Mouse (Mus musculus) hematopoietic stem cell, adult 5-6 weeks (primary cell): ENCODE measurements around the gene Adarb1. TPM values are rescaled to one million over a fixed set of nuclear protein-coding genes. Genes with fewer than 3 reads are reported as not detected.

Experiments used
- ATAC-seq, 2 experiments: fragments of 125-278 bp in 1 of 2; replicated peaks in 1 of 2; 2 replicates each; pipeline ENCODE4 v1.8.0; 2016 to 2017; ENCODE audit warnings: inconsistent platforms in 2 of 2, mild to moderate bottlenecking in 2 of 2, moderate number of reproducible peaks in 2 of 2, low read depth in 1 of 2, moderate TSS enrichment in 1 of 2; ENCODE audit not compliant: low FRiP score in 2 of 2, poor library complexity in 2 of 2, severe bottlenecking in 2 of 2, insufficient read depth in 1 of 2, low TSS enrichment in 1 of 2
- total RNA-seq: library from RNA; stranded (forward); fragments of 172-1452, 232-1000 nt; gene quantifications from 2 replicates; pipeline ENCODE4 v1.2.3, GENCODE M21; 2017

Adarb1 gene
- total RNA-seq, result 4.4 and 8.9 TPM in 2 replicates

DNA sequence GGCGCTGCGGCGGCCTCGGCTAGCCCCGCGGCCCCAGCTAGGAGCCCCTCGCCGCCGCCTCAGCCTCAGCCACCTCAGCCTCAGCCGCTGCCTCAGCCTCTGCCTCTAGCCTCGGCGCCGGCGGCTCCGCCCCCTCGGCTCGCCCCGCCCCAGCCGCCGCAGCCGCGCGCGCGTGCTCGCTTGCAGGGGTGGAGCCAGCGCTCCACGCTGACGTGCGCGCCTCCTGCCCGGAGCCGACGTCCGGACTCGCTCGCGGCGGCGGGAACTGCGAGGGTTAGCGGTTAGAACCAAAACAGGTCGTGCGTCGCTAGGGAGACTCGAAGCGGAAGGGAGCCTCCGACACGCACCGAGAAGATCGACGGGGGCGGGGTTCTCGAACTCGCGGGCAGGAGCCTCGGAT is at the start of gene Adarb1:
Gene Adarb1, minus strand, starts transcription at position 133 of the 400 bp plus-strand sequence.
- peak; percentile 86 to 94 for ATAC-seq

DNA sequence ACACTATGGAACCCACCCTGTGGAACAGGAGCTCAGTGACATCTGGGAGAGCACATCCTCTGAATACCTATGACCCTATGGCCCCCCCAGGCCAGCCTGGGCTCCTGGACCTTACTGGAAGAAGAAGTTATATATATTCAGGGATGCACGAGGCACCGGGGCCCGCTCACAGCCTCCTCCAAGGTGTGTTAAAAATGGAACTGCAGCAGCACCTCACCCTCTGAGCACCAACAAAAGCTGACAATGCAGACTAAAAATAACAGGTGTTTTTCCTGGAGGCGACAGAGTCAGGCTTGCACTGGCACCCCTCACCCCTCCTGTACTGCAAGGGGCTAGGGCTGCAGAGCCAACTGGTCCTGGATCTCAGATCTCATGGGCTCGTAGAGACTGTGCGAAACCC is 49.3 kb upstream of the Adarb1 start:
- no peak for ATAC-seq

DNA sequence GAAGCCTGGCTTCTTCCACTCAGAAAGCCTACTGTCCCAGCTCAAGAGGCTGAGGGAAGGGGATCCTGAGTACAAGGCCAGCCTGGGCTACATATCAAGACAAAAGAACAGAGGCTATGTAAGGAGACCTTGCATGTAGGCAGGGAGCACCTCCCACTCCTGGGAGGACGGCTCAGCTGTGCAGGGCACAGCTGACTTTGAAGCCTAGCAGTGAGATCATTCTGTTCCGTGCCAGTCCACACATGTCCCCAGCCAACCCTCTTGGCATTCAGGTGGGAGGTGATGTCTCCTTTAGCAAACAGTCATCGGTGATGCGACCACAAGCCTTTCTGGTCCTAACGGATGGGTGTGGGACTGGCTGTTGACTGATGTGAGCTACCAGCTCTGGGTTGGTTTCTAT is 47.8 kb upstream of the Adarb1 start:
- ATAC-seq, result no peak

DNA sequence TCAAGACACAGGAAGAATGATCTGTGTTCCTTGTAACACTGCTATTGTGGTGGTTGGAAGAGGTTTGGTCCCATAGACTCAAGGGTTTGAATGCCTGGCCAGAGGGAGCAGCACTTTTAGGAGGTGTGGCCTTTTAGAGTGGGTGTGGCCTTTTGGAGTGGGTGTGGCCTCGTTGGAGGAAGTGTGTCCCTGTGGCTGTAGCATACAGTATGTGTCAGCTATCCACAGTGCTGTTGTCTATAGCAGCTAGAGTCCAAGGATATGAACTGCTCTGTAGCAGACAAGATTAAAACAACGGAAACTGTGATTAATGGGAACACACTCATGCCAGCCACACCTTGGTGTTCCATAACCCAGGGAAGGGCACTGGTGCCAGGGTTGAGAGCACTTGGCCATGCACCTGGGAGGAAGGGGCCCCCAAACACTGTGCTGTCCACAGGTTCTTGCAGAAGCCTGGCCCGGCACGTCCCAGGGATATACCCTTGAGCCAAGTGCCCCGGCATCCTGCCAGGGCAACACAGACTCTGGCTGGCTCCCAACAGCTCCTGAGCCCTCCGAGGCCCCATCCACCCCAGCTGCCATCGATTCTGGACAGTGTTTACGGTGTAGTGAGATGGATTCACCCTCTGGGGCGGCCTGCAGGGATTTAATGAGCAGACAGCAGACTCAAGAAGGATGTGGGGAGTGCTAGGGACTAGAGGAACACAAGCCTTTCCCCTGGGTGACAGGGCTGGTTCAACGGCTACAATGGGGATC is 46.3 kb upstream of the Adarb1 start:
- no peak for ATAC-seq

DNA sequence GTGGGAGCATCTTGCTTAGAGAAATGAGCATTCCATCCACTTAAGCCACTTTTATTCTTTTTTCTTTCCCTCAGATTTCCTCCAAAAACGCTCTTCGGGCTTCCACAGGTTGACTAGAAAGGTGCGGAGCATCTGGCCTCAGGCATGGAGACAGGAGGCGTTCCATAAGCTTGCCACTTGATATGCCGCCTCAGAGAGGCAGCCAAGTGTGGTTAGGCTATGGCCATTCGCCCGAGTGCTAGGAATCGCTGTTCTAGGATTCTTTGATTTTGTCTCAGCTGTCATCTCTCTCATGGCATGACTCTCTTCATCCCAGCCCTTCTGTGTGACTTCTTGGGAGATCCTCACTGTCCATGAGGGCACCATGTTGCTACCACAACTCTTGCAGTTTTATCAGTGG is 43.1 kb upstream of the Adarb1 start:
- ATAC-seq, result no peak

DNA sequence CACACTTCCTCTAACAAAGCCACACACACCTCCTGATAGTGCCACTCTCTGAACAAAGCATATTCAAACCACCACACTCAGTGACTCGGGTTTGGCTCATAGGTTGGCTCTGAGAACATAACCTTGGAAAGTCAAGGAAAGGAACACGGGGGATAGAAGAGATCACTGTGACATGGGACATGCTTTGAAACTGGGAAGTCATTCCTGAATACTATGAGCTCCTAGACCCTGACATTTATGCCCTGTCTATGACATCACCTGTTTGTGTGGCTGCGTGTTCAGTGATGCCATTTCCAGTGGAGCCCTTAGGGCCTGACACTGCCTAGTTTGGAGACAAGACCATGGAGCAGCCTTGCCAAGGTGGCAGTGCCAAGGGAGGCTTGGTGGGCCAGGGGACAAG is 39.6 kb upstream of the Adarb1 start:
- ATAC-seq, result no peak

DNA sequence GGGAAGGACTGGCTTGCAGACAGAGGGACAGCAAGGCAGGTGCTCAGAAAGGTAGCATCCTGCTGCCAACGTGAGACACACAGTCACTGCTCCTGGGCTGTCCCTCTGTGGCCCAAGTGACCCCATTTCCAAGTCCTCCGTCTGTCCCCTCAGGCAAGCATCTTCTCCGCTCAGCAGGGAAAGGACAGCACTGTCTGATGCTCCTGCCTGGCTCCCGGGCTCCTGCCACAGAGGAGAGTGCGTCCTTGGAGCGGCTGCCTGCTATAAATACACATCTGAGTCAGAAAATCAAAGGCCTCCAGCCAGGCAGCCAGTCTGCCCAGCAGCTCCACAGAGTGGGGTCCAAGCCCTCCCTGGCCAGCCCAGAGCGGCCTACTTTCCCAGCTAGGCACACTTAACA is 38.4 kb upstream of the Adarb1 start:
- ATAC-seq, result no peak

DNA sequence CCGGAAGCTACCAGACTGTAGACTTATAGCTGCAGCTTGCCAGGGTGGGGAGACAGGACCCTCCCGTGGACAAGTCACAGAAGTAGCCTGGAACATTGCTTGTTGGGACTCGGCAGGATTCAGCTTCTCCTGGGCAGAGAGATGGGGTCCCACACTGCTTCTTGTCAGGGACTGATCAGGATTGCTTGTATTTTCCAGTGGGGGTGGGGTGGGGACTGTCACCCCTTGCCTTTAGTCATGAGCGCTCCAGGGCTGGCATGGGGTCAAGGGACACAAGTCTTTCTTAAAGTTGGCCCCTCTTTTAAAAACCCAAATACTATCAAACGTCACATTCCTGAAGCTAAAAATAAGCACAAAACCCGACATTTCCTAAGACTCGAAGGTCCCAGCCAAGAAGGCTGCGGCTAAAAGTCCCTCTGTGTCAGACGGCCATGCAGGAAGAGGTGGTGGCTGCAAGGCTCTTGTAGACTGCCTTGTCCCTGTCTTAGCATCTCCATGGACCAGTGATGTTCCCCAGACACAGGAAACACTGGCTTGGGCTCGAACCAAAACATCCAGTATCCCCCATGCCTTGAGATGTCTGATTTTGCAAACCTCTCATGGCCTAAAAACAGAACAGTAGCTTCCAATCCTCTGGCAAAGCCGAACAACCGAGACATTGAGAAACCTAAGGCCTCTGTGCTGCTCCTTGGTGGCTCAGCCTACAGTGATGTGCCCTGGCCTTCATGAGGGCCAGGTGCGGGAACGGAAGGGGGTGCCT is 37.4 kb upstream of the Adarb1 start:
- no peak for ATAC-seq

DNA sequence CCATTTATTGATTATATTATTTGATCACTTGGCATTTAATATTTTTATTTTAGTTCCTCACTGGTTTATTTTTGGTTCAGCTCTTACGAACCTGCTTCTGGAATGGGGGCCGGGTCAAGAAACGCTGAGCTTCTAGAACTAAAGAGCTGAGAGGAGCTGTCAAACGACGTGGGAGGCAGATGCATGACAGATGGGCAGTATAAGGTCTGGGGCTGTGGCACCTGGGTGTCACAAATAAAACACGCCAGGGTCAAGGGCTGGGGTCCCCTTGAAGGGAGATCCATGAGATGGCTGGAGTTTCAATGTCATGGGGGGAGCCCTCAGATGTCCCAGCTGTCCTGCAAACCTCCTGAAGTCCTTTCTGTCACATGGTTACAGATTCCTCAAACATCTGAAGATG is 36.7 kb upstream of the Adarb1 start:
- no peak for ATAC-seq

DNA sequence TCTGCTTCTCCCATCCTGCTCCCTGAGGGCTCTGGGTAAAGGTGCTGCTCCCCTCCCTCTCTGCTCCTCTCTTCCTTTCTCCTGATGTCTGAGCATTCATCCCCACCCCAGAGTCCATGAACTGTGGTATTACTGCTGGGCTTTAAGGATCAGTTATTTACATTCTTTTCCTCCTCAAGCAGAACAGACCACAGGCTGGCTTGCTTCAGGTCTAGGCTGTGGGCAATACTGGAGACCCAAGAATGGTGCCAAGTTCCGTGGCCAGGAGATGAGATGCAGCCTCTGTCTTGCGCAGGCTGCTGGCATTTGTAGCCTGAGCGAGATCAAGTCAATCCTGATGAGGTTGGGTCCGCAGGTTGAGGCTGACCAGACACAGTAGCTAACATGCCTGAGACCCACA is 33.8 kb upstream of the Adarb1 start:
- no peak for ATAC-seq

DNA sequence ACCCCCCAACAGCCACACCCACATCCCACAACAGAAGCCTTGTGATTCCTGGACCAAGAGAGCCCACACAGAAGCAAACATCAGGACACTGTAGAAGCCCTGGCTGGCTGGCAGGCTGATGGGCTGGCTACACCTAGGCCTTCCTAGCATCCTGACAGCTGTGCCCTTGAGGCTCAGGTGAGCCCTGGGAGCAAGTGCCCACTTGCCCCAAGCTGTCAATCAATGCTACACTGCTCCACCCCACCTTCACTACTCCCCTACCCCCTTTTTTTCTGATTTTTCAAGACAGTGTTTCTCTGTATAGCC is 32.0 kb upstream of the Adarb1 start:
- ATAC-seq, result no peak

DNA sequence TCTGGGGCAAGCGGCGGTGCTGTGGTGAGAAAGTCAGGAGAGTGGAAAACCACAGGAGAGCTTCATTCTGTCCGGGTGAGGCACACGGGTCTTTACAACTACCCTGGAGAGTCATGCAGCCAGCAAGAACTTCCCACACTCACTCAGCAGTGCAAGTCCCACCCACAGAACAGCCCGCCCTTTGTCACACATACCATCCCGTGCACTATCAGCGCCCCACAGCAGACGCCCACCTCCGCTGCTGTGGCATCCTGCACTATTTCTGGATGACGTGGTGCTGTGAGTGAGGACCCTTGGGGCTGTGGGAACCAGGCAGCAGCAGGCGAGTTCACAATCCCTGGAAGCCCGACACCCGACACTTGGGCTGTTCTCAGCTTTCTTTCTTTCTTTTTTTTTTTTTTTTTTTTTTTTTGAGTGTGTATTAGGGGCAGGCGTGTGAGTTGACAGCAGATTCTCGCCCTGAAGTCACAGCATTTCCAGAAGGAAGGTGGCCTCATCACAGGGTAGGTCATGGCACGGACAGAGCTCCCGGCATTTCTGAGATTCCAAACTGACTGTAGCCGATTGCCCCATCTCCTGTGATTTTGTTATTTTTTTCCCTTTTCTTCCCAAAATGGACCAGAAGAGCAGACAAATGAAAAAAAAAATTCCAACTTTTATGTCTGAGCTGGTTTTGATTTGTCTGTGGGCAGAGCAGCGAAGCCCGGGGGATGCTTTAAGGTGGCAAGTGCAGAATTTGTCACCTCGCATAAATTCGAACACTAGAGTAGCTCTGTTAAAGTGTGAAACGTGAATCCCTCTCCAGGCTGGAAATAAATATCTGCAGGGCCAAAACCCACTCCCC is 31.5 kb upstream of the Adarb1 start:
- peak; percentile 29 to 56; a peak in 3 of 4 replicates for ATAC-seq

DNA sequence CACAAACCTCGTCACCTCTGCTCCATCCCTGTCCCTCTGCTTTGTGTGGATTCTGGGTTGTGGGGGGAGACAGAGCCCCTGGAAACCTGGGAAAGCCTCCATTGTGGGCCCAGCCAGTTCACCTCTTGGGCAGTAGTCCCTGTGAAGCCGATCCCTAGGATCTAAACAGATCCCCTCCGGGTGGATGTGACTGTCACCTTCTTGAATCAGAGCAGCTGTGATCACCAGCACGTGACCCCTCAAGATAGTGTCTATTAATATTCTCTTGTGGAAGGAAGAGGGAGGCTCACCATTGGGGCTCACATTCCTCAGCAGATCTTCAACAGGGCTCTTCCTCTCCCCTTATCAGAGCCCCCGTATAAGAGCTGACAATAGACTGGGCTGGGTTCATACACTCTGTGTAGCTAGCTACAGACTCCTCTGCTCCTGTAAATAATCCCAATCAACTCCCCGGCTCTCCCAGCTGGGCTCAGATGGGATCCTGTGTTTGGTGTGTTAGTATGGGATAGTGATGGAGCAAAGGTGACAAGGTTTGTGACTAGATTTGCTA is 30.7 kb upstream of the Adarb1 start:
- no peak for ATAC-seq

DNA sequence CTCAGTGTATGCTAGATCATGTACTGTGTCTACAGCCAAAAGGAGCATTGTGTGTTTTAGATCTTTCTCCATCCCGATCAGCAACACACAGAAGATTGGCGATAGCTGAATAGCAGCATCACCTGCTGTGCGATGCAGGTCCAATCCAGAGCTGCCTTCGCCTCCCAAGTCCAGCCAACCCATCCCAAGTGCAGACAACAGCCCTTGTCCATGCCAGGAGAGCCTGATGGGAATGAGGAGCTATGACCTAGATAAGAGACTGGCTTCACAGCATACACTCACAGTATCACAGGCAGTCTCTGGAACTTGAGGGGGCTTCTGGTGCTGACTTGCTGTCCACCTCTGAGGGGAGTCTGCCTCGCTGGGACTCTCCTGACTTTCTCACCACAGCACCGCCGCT is 30.1 kb upstream of the Adarb1 start:
- no peak for ATAC-seq

DNA sequence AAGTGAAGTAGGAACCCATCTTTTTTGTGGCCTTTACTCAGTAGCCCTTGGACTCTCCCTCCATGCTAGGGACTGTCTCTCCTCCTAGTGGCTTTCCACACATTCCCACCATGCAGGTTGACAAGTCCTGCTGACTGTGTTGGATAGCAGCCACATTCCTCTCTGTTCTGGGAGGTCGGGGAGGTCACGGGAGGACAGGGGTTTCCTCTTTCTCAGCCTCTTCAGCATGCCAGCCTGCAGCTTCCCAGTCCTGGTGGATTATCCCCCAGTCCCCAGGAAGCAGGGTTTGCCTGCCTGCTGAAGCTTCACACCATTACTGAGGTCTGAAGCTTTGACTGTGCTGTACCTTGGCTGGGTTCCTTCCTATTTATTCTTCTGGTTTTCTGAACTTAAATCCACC is 29.7 kb upstream of the Adarb1 start:
- no peak for ATAC-seq

DNA sequence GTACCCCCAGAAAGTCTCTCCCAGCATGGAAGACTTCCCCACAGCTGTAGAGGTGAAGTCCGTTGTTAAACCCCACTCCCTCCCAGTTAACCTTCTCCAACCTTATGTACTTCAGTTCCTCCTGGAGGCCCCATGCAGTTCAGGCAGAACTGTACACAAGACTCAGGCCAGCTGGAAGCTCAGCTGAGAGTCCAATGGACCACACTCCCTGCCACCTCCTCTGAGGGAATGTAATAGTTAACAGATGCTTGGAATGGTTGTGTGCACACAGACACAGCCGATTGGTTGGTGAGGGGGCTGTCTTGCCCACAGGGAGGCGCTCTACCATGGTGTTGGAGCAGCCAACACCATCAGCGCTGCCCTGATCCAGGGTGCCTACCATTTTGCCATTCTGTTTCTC is 24.2 kb upstream of the Adarb1 start:
- ATAC-seq, result no peak

DNA sequence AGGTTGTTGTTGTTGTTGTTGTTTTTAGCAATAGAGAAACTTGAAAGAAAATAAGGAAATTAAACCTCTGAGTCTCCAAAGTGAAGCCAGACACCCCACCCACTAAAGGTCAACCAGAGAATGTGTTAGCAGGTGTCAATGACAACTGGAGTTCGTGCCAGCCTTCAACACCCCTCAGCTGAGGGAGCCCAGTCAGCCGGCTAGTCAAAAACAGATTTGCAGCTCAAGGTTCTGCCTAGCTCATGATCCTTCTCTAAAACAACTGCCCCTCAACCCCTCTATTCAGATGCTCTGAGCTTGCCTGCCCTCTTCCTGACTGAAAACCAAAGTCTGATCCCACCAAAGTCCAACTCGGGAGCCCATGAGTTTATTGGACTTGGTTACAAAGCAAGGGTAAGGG is 23.7 kb upstream of the Adarb1 start:
- ATAC-seq, result no peak
